In genomic region chr4:155895826-155896225, GRCm38 (mm10) we compare ENCODE assay signal across 9 mouse cellular contexts. TPM values are rescaled to one million over a fixed set of nuclear protein-coding genes. Genes with fewer than 3 reads are reported as not detected.
DNase-seq lines count a peak whose midpoint lies in the region; TF ChIP-seq lines count a peak whose summit lies in the region.
"Had no signal": no experiment of that assay in that cellular context is flagged by ENCODE, and none has a peak within 500 bp of the region (broad histone marks: within the 10 kb centered on the region; RNA-seq: fewer than 3 reads in every experiment).

No protein-coding gene starts in this region.

- no peaks in the 10 kb centered on the region; the same call in 1 of the 2 replicates for H3K36me3 ChIP-seq in splenic B cell, adult 2 months (ENCODE audit: control insufficient read depth, insufficient read depth, low read length, poor library complexity, severe bottlenecking)

- no peak for TF ChIP-seq CTCF in layer of hippocampus, adult 2 months (conservative IDR thresholded peaks at IDR 0.05)

- peak overlapping the region; percentile 88 for H3K27ac ChIP-seq in layer of hippocampus, adult 2 months

- DNase-seq in cerebellum, adult 8-10 months, result peak; percentile 11
- DNase-seq in cerebellum, adult 11 months, result no peak
- no peak for DNase-seq in layer of hippocampus, adult 2 months (ENCODE audit: low spot score in 2 of 2)
- no peak for DNase-seq in layer of hippocampus, adult 18-20 months (ENCODE audit: low spot score in 2 of 2)
- DNase-seq in urinary bladder, postnatal 25 days (ENCODE audit: low spot score), result peak; percentile 2
- no peak for DNase-seq in urinary bladder, postnatal 36 days (ENCODE audit: low spot score in 2 of 2)
- peak; percentile 18 for DNase-seq in splenic B cell, adult 2 months (ENCODE audit: low read depth, low spot score)
- DNase-seq in retina, embryonic 14.5 days (ENCODE audit: low spot score), result no peak

- peak overlapping the region; percentile 84; the same call in 1 of the 2 replicates for H3K4me3 ChIP-seq in layer of hippocampus, adult 2 months
- H3K4me3 ChIP-seq: liver, embryonic 12.5 days had no signal

- H3K27me3 ChIP-seq in splenic B cell, adult 2 months (ENCODE audit: control insufficient read depth, insufficient read depth, low read length, poor library complexity, severe bottlenecking), result no peaks in the 10 kb centered on the region
- H3K27me3 ChIP-seq: liver, embryonic 12.5 days had no signal

RNA-seq across cellular contexts. Expression of gene Acap3, which starts 4.2 kb away (rescaled TPM):
- 100 to 1,000 TPM; 121 to 129 TPM for total RNA-seq in layer of hippocampus, adult 2 months (2021)
- total RNA-seq in layer of hippocampus, adult 18-20 months (2021), result 100 to 1,000 TPM; 105 to 120 TPM

RNA-seq across cellular contexts. Expression of gene Pusl1, which starts 4.2 kb away (rescaled TPM):
- 10 to 100 TPM; 62.3 to 68.1 TPM for total RNA-seq in layer of hippocampus, adult 2 months (2021)
- total RNA-seq in layer of hippocampus, adult 18-20 months (2021), result 10 to 100 TPM; 45.8 to 54.9 TPM

RNA-seq across cellular contexts. Expression of gene Ints11, which starts 26.5 kb away (rescaled TPM):
- total RNA-seq in layer of hippocampus, adult 2 months (2021), result 10 to 100 TPM; 33.7 to 35.8 TPM
- total RNA-seq in layer of hippocampus, adult 18-20 months (2021), result 10 to 100 TPM; 29.0 to 33.8 TPM

RNA-seq across cellular contexts. Expression of gene Cptp, which starts 26.6 kb away (rescaled TPM):
- total RNA-seq in layer of hippocampus, adult 2 months (2021), result 10 to 100 TPM; 29.2 to 31.7 TPM
- total RNA-seq in layer of hippocampus, adult 18-20 months (2021), result 10 to 100 TPM; 31.9 to 33.2 TPM

RNA-seq across cellular contexts. Expression of gene Tas1r3, which starts 32.7 kb away (rescaled TPM):
- under 1 TPM; 0.33 to 0.44 TPM for total RNA-seq in layer of hippocampus, adult 2 months (2021)
- under 1 TPM; 0.30 to 0.35 TPM for total RNA-seq in layer of hippocampus, adult 18-20 months (2021)

Comparison
In these comparisons a context has a peak if more than half of its experiments do, and no peak if none do; other contexts are left out.
1. DNase-seq: peak in cerebellum, adult 8-10 months (single experiment), urinary bladder, postnatal 25 days (single experiment) and splenic B cell, adult 2 months (single experiment); none in cerebellum, adult 11 months (single experiment), layer of hippocampus, adult 2 months (0 of 2), layer of hippocampus, adult 18-20 months (0 of 2), urinary bladder, postnatal 36 days (0 of 2) and retina, embryonic 14.5 days (single experiment).